Mouse (Mus musculus): ENCODE measurements at regions not wholly inside any gene's neighbourhood (a gene's known extent, or its start where the extent isn't known, plus 50 kb on each side); places are given as distances from the start of the nearest gene placed in this dataset.

DNA sequence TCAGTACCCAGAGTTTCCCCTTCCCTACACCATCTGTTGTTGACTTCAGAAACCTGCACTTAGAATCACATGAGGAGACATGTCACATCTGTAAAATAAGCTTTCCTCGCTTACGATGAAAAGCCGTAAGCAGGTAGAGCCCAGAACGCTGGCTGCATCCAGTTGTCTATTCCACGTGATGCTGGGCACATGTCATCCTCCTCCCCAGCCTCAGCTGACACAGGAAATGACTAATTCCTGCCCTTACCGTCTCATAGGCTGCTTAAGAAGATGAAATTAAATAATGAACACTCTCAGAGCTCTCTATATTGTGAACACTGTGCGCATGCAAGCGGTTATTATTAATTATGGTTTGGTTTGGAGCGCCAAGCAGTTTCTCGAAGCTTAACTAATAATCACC, 83.6 kb upstream of the 3110018I06Rik start:
- DNase-seq (ENCODE audit: low read depth): no peak

DNA sequence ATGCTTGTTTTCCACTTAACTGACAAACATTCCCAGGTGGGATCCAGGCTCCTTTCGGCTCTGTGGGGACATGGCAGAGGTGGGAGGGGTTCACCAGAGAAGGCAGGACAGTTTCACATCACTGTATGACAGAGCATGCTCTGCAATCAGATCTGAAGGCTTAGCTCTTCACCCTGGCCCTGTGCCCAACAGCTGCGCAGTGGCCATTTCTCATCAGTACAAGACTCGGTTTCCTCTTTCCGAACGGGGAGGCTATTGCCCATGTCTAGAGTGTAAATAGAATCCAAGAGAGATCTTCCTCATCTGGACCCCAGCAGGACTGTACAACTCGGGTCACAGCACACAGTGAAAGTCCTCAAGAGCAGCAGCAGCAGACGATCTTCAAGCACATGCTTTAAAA, 64.5 kb upstream of the 3110018I06Rik start:
- DNase-seq (ENCODE audit: low read depth): no peak

GRCm38 (mm10) chr12:107438506-107438905, 49.9 kb upstream of the 3110018I06Rik start:
- DNase-seq (ENCODE audit: low read depth): no peak
